Mouse (Mus musculus): ENCODE measurements at regions not wholly inside any gene's neighbourhood (a gene's known extent, or its start where the extent isn't known, plus 50 kb on each side); places are given as distances from the start of the nearest gene placed in this dataset.

DNA sequence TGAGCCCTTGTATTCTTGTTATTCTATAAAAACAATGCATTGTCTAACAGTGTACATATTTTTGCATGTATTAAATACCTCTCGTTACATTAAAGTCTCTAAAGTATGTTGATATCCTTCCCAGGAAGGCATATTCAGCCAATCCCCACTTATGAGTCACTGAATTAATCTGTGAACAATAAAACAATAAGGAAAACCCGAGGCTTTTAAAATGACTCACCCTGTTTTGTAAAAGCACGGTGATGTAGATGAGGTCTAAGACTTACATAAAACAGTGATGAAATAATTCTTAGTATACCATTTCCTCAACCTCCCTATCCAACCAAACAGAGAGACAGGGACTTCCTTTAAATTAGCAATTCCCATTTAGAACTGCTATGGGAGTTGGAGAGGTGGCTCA lies 95.8 kb downstream of the Asb7 start:
- DNase-seq = no peak

DNA sequence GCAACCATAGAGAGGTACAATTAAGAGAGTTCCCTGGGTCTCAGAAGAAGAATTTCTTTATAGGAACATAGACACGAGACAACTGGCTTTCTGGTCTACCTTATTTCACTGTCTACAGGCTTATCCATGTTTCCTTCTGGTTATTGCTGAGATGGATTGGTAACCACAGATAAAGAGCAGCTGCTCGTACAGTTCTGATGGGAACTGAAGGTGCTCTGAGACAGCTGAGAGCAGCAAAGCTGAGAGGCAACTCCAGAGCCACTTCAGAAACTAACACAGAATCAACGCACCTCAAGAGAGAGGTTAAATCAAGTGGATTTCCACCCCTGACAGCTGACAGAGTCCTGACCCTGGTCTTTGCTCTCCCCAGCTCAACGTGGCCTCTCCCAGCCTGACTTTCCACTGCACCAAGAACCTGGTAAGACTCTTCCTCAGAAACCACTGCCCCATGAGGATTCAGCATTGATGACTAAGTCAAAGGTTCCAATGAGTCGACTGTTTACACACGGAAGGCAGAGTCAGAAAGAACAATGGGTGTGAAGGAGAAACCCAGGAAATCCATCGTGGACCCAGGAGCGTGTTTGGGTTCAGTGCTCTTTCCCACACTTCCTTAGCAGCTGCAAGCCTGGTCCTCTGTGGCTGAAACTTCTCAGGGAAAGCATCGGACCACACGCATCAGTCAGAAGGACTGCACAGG lies 97.7 kb downstream of the Asb7 start:
- no peak for DNase-seq

DNA sequence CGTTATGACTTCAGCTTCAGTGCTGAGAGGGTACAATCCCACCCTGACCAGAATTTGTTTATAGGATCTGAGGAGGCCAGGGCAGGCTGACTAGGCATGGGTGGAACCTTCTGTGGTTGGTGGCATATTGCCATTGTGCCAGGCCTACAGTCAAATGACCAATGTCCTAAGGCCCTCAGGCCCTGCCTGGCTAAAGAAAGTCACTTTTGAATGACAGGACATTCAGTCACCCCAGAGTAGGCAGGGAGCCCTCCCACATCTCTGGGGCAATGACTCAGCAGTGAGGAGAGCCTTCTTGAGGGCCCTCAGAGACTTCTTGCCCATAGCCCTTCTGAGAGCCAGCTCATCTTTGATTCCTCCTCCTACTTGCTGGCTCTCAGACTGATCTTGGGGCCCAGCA lies 102.9 kb downstream of the Asb7 start:
- no peak for DNase-seq

GRCm38 (mm10) chr7:66580687-66581151 lies 108.7 kb downstream of the Asb7 start:
- no peak for DNase-seq

GRCm38 (mm10) chr7:66576261-66576660 lies 113.1 kb downstream of the Asb7 start:
- no peak for DNase-seq

- DNase-seq = no peak
Observed at GRCm38 (mm10) chr7:66571451-66571850, 117.9 kb downstream of the Asb7 start.

GRCm38 (mm10) chr7:66547694-66548093 lies 120.4 kb upstream of the Aldh1a3 start:
- no peak for DNase-seq

- DNase-seq = no peak
Observed at GRCm38 (mm10) chr7:66545184-66545583, 117.9 kb upstream of the Aldh1a3 start.

DNA sequence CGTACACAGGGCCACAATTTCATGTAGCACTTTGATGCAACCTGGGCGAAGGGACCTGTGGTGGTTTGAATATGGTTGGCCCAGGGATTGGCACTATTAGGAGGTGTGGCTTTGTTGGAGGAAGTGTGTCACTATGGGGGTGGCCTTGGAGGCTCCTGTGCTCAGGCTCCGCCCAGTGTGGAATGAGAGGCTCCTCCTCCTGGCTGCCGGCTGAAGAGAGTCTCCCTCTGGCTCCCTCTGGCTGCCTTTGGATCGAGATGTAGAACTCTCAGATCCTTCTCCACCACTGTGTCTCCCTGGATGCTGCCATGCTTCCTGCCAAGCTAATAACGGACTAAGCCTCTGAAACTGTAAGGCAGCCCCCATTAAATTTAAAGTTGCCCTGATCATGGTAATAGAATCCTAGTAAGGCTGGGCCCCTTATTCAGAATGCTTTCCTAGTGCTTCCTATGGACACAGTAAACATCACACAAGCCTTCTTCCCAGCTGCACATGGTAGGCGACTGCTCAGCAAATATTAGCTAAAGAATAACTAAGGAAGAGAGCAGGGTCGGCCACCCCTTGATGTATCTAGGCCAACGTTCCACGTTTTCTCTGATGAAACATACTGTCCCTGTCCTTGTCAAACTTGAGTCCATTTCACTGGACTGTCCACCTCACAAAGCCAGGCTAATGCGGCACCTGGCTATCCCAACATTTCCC lies 117.2 kb upstream of the Aldh1a3 start:
- DNase-seq = no peak

DNA sequence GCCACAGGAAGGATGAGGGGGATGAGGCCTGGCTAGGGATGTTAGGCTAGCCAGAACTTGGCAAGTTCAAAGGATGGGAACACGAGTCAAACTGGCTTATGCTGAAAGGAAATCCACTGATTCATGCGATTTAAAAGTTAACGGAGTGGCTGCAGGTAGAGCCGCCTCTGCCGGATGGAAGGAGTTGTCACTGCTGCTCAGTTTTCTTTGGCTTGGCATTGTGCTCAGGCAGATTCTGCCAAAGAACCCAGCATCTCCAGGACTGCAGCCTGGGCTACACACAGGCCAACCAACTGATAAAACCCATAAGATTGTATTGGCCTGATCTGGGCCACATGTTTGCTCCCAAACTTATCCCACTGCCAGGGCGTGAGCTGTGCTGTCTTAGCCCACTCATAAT lies 105.3 kb upstream of the Aldh1a3 start:
- no peak for DNase-seq

DNA sequence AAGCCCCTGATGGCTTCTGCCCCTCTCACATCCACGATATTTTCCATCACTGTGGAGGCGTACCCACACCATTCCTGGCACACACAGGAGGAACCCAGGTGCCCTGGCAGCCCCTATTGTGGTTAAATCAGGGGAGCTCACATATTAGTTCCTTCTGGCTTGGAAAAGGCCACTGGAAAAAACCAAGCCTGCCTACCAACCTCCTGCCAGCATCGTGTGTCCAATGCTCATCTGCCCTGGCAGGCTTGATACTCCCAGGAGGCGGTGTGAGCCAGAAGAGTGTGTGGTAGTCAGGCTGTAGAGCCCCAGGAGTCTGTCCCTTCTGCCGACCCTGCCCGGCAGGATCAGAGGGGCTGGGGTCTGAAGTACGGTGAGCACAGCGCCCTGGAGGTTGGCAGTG lies 104.7 kb upstream of the Aldh1a3 start:
- DNase-seq = no peak

- DNase-seq = no peak
Observed at GRCm38 (mm10) chr7:66531111-66531510, 103.8 kb upstream of the Aldh1a3 start.

DNA sequence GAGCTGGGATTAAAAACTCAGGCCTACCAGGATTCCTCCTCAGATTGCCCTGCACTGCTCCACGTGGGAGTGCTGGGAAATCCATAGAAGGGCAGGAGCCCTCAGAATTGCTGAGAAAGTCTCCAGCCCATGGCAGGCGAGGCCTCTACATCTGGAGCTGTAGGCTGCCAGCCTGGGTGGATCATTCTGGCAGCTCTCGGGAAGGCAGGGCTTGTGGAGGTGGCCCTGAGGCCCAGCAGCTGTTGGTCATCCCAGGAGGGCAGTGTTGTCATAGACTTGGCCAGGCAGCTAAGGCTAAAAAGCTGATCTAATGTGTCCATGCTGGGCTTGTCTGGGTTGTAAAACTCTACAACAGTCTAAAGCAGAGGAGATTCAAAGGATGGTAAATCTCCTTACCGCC lies 101.6 kb upstream of the Aldh1a3 start:
- DNase-seq = peak; percentile 13

DNA sequence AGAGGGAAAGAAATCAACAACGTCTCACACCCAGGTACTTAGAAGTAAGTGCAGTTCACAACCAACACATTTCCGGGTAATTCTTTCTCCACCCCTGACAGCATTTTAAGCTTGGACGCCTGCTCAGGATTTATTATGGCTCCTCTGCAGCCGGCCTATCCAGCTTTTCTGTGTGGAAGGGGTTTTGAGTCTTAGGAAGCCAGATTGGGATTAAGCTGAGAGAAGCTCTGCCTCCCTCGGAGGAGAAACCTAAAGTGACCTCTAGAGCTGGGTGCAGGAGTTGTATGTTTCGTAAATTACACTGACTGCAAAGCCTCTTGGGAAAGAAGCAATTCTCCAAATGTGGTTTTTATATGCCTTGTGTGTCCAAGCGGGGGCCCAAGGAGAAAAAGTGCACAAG lies 96.6 kb upstream of the Aldh1a3 start:
- no peak for DNase-seq

- DNase-seq = no peak
Observed at GRCm38 (mm10) chr7:66521522-66521921, 94.2 kb upstream of the Aldh1a3 start.

GRCm38 (mm10) chr7:66516143-66516542 lies 88.8 kb upstream of the Aldh1a3 start:
- DNase-seq = no peak

DNA sequence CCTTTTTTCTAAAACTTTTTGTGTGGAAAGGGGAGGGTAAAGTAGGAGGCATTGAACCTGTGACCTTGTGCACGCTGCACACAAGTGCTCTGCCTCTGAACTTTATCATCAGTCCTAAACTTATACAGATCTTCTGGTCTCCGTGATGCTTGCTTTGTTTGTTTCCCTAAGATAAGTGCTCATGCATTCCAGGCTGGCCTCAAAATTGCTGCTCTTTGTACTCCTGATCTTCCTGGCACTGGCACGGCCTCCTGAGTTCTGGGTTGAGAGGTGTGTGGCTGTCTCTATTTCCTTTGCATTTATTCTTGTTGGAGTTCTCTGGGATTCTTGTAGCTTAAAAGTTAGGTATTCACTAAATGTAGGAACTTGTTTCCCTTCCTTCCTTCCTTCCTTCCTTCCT lies 86.1 kb upstream of the Aldh1a3 start:
- no peak for DNase-seq

- no peak for DNase-seq
Observed at GRCm38 (mm10) chr7:66505734-66506133, 78.4 kb upstream of the Aldh1a3 start.

GRCm38 (mm10) chr7:66504519-66504918 lies 77.2 kb upstream of the Aldh1a3 start:
- DNase-seq = no peak

DNA sequence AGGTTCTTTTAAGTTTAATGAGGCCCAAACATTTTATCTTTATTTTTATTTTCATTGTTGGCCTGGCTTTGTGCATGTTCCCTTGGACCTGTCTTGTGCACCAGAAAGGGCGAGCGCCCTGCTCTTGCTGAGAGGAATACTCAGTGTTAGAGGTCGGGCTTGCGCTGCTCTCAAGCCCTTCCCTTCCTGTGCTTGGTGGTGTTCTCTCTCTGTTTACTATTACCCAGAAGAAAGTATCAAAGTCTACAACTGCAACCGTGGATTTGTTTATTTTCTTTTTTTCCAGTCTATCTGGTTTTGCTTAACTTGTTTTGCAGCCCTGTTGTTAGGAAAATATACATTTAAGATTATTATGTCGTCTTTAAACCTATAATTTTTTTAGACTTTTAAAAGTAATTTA lies 74.1 kb upstream of the Aldh1a3 start:
- no peak for DNase-seq

DNA sequence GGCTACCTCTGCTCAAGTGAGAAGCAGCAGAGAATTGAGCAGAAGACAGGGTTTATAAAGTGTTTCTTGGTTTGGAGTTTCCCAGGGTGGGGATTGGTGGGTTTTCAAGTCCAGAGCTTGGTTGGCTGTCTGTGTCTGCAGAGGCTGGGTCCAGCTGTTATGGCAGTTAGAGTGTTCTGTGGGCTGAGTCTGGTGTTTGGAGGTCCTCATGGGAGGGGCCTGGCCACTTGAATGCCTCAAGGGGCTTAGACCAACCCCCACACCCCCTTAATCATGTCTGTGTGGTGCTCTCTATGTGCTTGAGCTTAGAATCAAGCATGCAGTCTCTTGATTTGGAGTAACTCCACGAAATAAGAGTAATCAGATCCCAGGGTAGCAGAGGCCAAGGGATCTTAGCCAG lies 70.2 kb upstream of the Aldh1a3 start:
- DNase-seq = no peak

DNA sequence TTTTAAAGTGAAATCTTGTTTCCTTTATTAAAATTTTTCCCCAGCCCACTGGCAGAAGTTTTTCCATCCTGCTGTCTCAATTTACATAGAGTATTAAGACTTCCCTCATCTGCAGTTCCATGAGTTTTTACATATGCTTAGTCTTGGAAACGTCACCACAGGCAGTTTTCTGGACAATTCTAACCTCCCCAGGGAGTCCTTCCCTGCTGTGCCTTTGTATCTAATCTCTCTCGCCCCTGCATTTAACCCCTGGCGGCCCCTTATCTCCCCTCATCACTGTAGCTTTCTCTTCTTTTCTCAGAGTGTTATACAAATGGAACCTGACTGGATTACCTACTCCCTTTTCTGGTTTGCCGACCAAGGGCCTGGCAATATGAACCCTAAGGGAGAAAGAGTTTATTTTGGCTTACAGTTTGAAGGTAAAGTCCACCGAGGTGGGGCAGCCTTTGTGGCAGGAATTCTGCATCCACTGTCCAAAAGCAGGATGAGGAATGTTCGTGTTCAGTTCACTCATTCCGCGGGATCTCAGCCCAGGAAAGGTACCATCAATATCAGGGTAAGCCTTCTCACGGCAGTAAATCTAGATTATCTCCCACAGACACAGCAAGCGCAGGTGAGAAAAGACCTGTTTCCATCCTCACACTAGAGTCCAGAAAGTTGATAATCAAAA lies 66.0 kb upstream of the Aldh1a3 start:
- DNase-seq = no peak

DNA sequence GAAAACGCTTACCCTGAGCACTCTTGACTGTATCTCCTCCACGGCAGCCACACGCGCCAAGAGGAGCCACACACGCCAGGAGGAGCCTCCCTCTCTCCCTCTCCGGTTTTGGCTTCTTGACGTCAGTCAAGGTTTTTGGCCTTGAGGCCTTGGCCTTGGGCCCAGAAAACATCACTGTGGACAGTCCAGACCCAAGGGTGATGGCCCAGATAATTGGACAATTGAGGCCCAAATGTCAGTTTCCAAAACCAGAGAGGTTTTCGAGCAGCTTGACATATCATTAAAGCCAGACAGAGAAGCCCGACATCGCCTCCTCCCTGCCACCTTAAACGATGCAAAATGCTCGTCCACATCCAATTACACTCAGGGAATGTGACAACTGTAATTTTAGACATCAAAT lies 65.4 kb upstream of the Aldh1a3 start:
- no peak for DNase-seq

DNA sequence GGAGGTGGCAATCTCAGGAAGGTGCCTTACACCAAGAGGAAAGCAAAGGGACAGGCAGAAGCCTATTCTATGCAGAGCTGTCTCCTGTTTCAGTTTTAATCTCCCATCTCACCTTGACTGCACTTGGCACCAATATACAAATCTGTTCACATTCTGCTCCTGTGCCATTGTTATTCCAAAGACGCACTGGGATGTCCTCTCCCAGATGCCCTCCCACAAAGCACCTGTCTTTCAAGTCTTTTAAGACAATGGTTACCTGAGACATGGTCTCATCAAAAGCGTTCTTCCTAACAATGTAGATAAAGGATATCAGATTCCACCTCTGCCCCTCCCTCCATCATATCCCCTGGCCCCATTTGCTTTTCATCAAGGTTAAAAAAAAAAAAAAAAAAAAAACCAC lies 64.2 kb upstream of the Aldh1a3 start:
- DNase-seq = no peak

All from kidney, adult 11 months (tissue).